Mouse (Mus musculus): ENCODE data around the gene Cdk2.

DNA sequence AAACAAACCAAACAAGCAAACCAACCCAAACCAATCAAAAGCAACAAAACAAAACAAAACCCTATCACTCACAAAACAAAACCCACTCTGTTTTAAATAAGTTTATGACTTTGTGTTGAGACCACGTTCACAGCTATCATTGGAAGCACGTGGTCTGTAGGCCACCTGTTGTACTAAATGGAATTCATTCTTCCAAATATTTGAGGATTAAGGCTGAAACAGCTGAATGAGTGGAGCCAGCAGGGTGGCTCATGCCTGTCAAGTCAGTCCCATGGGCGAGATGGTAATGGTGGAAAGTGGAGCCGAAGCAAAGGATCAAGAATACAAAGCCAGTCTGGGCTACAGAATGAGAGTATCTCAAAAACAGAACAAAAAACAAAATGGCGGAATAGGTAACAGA is 4.1 kb downstream of the Cdk2 start:
- TF ChIP-seq CTCF (IDR thresholded peaks at IDR 0.05; ENCODE audit: borderline replicate concordance, extremely low read depth, insufficient read depth, insufficient read length) (no peak), POLR2A (IDR thresholded peaks at IDR 0.05; ENCODE audit: borderline replicate concordance, extremely low read depth, insufficient read depth, insufficient read length, poor library complexity, severe bottlenecking) (no peak)

All from brain, embryonic 14.5 days (tissue).